Mouse (Mus musculus) cerebellum, adult 9-10 months (tissue): ENCODE measurements around the gene Vmn1r193.
"Not testable (repeated sequence)": the region's sequence is repeated elsewhere in the genome, so short reads cannot be mapped to it uniquely, and the experiment has no call there.

Experiments
- DNase-seq: peaks from one replicate; pipeline ENCODE4 v3.0.0; 2022

The Vmn1r193 gene

GRCm38 (mm10) chr13:22223060-22223459 lies at the start of gene Vmn1r193:
Gene Vmn1r193, minus strand, starts transcription at chr13:22223160.
- DNase-seq: not testable (repeated sequence)

DNA sequence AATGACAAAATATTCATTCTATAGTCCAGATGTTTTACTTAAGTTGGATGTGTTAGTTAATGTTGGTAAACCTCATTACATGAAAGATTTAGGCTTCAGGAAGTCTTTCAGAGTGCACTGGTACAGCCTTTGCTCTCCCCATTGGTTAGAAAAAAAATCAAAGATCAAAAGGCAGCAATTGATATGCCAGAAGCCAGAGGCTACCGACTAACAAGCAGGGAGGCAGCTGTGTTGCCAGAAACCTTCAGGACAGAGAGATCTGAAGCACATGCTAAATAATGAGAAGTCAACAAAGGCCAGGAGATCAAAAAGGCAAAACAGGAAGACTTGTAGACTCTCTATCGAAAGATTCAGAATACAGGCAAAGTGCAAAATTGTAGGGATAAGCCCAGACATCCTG lies 48.8 kb upstream of the Vmn1r193 start:
- DNase-seq: no peak

DNA sequence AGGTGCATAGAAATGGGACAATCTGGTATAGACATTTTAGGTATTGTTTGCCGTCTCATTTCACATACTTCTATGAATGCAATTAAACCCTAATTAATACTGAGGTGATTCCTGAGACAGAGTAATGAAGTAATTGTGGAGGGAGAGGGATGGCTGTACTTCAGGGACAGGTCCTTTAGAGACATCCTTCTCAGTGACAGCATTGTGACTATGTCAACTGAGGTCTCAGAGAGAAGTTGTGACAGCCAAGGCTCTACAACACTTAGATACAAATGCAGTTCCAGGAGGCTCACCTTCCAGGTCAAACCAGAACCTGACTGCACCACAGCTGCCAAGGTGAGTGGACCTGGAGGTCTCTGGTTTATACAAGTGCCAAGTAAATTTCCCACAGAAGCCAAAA lies 47.3 kb upstream of the Vmn1r193 start, which contains the start of gene Vmn1r195:
Vmn1r195 (plus strand) TSS at position 301 of the 400 bp plus-strand sequence.
- DNase-seq: not testable (repeated sequence)

DNA sequence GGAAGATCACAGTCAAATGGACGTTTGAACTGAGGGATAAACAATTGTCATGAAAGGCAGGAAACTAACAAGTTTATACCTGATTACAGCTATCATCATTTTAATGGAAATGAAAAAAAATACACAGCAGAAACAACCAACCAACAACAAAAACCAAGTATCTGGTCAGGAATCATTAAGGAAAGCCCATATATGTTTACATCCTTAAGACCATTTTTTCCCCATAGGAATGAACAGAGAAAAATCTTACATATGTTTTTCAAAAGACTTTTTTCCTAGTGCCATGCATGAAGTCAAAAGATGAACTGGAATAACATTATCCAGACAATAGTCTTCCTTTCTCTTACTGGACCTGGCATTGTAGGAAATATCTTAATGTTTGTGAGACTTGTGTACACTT lies 21.0 kb upstream of the Vmn1r193 start, which contains the start of gene Vmn1r194:
Vmn1r194 (plus strand) TSS at position 301 of the 400 bp plus-strand sequence.
- DNase-seq: no peak

GRCm38 (mm10) chr13:22192756-22193155 lies 30.2 kb downstream of the Vmn1r193 start:
- not testable (repeated sequence) for DNase-seq

DNA sequence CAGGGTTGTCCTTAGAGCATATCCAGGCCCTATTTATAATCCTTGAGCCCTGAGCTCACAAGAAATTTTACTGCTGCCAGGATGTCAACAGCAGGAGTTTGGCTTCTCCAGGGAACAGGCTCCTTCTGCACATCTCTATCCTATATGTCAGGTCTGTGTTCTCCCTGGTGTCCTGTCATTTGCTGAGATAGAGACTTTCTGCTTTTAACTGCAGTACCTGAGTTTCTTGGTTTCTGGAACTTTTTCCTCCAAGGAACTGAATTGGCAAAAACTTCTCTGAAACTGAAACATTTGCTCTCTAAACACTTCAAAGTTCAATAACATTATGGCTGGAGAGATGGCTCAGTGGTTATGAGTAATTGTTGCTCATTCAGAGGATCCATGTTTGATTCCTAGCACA lies 31.9 kb downstream of the Vmn1r193 start, which contains the start of gene Vmn1r192:
Vmn1r192 (minus strand) TSS at position 101 of the 400 bp plus-strand sequence.
- no peak for DNase-seq

DNA sequence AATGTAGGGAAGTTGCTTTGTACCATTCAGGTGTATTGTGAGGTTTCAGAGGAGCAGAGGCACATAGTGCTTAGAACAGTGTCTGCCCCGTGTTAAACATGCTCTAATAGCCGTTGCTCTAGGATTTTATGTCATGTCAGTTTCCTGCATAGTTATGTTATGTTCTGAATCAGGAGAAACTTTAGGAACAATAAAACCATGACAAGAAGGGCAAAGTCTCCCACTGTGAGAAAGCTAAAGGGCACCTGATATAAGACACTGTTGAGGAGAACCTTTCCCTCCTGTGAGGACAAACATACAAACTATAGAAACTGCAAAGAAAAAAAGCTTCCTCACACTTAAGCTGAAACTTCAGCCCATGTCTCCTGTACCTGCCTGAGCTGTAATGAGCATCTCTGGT lies 32.6 kb downstream of the Vmn1r193 start:
- no peak for DNase-seq

DNA sequence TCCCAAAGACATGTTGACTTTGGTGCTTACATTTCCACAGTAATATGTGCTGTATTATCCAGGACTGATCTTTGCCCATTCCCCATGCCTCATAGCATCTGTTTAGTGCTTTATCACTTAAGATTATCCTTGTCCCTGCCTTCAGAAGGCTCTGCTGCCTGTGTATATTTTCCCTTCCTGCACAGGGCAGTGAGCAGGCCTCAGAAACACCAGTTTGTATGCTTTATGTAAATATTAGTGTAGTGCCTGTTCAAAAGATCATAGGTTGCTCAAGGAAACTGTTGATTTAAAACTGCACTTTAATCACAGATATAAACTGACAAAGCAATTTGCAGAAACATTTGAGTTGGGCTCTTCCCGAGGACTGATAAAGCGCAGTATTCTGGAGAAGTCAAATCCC lies 33.6 kb downstream of the Vmn1r193 start:
- DNase-seq: no peak

GRCm38 (mm10) chr13:22183869-22184268 lies 39.1 kb downstream of the Vmn1r193 start, which contains the start of gene Vmn1r191:
Gene Vmn1r191, minus strand, starts transcription at chr13:22183969.
- no peak for DNase-seq

DNA sequence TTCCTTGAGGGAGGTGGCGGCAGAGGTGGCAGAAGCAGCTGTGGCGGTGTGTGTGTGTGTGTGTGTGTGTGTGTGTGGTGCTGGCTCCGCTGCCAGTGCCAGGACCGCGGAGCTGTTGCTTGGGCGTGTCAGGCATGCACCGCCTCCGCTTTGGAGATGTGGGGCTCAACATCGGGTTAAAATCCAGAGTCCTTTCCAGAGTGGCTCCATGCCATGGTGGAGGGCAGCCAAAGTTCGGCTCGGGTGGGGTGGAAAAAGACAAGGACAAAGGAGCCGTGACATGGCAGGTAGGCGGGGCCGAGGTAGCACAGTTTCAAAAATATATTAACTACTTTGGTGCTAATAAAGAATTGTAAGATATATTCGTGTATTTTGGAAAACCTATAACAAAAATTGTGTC lies 54.5 kb downstream of the Vmn1r193 start:
- DNase-seq: no peak
